Mouse (Mus musculus) midbrain, embryonic 16.5 days (tissue): Measurements from ENCODE around the gene Camk1g. TPM values are rescaled to one million over a fixed set of nuclear protein-coding genes. Genes with fewer than 3 reads are reported as not detected.

Experiments used
- ATAC-seq: fragments of 200-750 bp; cut with Nextera tagmentation; 2 replicates; pipeline ENCODE4 v1.8.0; 2017; ENCODE audit warnings: moderate TSS enrichment
- H3K27ac ChIP-seq: fragments of 300-500 bp; sonication (generic); 2 replicates; pipeline ENCODE4 v1.5.1; 2014; ENCODE audit warnings: mild to moderate bottlenecking, low read length, mixed read lengths
- H3K27me3 ChIP-seq: fragments of 300-500 bp; sonication (generic); 2 replicates; pipeline ENCODE4 v1.6.1; 2014; ENCODE audit warnings: low read depth, low read length, mixed read lengths; ENCODE audit not compliant: control insufficient read depth, insufficient read depth
- H3K36me3 ChIP-seq: fragments of 300-500 bp; sonication (generic); 2 replicates; pipeline ENCODE4 v1.6.1; 2014; ENCODE audit warnings: mild to moderate bottlenecking, low read length, moderate library complexity, mixed read lengths; ENCODE audit not compliant: control insufficient read depth, insufficient read depth
- H3K4me1 ChIP-seq: fragments of 300-500 bp; sonication (generic); 2 replicates; pipeline ENCODE4 v1.6.1; 2014; ENCODE audit warnings: mild to moderate bottlenecking, low read length, mixed read lengths; ENCODE audit not compliant: control insufficient read depth, insufficient read depth
- H3K4me2 ChIP-seq: fragments of 300-500 bp; sonication (generic); 2 replicates; pipeline ENCODE4 v1.6.1; 2014; ENCODE audit warnings: mild to moderate bottlenecking, low read length, mixed read lengths
- H3K4me3 ChIP-seq: fragments of 300-500 bp; sonication (generic); 2 replicates; pipeline ENCODE4 v1.5.1; 2014; ENCODE audit warnings: low read depth, mild to moderate bottlenecking, low read length, moderate library complexity, mixed read lengths
- H3K9ac ChIP-seq: fragments of 300-500 bp; sonication (generic); 2 replicates; pipeline ENCODE4 v1.6.1; 2014; ENCODE audit warnings: low read depth, low read length, mixed read lengths
- H3K9me3 ChIP-seq: fragments of 300-500 bp; sonication (generic); replicated peaks from 2 replicates; pipeline ENCODE4 v1.6.1; 2014; ENCODE audit warnings: mild to moderate bottlenecking, low read length, mixed read lengths; ENCODE audit not compliant: control insufficient read depth, poor library complexity, severe bottlenecking
- WGBS: fragments of 180-500 bp; shearing (Covaris S2); extraction: QIAGEN DNeasy Blood & Tissue Kit; methylation state at CpG from one replicate; pipeline ENCODE4 v1.1.7; 2014; 5-methylcytosine and 5-hydroxymethylcytosine counted together
- polyA plus RNA-seq: library from polyadenylated mRNA; unstranded; fragments of >200 nt; fragmentation: Nextera tagmentation; extraction: Ambion mirVana; gene quantifications from 2 replicates; pipeline ENCODE4 v1.2.1, GENCODE M21; 2015

Camk1g gene
- polyA plus RNA-seq, 1 experiment from 2014 or later: 53.5 TPM

DNA sequence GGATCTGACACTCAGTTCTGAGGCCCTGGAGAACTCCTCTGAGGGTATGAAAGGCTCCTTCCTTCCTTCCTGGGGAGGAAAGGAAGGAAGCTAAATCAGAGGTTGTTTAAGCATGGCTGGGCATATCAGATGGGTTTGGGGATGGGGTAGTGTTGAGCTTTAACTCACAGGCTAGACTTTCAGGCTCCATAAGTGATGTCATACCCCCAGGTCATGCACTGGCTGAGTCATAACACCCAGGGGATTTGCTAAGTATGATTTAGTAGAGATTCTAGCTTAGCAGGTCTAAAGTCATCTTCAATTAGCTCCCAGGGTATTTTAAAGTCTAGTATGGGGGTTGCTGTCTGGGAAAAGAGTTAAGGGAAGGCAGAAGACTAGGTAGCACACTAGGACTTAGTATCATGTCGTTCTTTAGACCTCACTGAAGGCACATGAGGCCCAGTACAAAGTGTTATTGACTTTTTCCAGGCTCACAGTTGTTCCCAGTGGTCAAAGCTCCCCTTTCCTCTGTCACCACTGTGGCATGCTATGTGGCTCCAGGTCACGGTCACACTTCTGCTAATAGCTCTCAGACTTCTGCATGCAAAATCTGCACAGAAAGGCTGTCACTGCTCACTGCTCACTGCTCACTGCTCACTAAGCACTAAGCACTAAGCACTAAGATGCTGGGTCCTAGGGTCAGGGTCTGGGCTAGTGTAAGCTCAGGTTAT lies 28.8 kb upstream of the Camk1g start:
- Histone ChIP-seq H3K4me1 (no peaks in the 10 kb centered on the region), H3K36me3 (no peaks in the 10 kb centered on the region), H3K9ac (no peak overlapping the region), H3K4me3 (no peak overlapping the region), H3K4me2 (no peak overlapping the region), H3K27me3 (no peaks in the 10 kb centered on the region), H3K27ac (no peak overlapping the region), H3K9me3 (no peaks in the 10 kb centered on the region)
- WGBS: 77% methylated on average over 2 of the region's 2 CpGs
- no peak for ATAC-seq

DNA sequence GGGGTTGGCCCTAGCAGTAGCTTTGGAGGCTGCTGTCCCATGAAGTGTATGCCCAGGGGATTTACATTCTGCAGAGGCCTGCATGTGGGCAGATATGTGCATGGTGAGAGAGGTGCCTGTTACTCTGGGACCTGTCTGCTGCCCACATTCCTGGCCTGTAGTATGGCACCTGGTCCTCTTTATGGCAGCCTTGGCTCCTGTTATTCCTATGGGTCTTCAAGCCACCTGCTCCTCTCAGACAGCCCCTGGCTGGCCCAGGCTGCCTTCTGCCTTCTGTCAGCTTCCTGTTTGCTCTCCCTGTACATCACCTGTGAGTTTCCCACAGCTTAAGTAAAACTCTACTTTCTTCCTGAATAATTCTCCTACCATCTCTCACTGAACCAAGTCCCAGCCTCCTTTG lies 27.0 kb upstream of the Camk1g start:
- ATAC-seq: no peak
- H3K9me3 ChIP-seq: no peaks in the 10 kb centered on the region
- no peaks in the 10 kb centered on the region for H3K27me3 ChIP-seq

DNA sequence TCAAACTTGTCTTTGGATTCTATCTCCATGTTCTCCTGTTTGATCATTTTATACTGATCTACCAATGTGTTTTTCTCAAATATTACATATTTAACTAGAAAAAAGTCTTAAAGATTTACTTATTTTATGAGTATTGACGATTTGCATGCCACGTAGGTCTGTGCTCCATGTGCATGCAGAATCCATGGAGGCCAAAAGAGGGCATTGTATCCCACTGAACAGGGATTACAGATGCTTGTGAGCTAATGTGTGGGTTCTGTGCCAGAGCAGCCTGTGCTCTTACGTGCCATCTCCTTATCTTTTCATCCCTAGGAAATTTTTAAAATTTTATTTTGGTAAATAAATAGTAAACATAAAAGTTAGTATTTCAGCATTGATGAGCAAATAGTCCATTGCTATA lies 22.2 kb upstream of the Camk1g start:
- Histone ChIP-seq H3K36me3 (no peaks in the 10 kb centered on the region), H3K9me3 (no peaks in the 10 kb centered on the region), H3K4me2 (no peak overlapping the region), H3K27ac (no peak overlapping the region), H3K27me3 (no peaks in the 10 kb centered on the region), H3K4me3 (no peak overlapping the region), H3K4me1 (peaks cover 13% of the 10 kb centered on the region; the same call in 1 of the 2 replicates), H3K9ac (no peak overlapping the region)
- WGBS: 85% methylated on average over 3 of the region's 3 CpGs
- no peak for ATAC-seq

More for the DNA sequence above, 27.0 kb upstream of the Camk1g start:
- Histone ChIP-seq H3K9ac (no peak overlapping the region), H3K4me3 (no peak overlapping the region), H3K4me2 (no peak overlapping the region), H3K36me3 (no peaks in the 10 kb centered on the region), H3K27ac (no peak overlapping the region), H3K4me1 (no peaks in the 10 kb centered on the region)

DNA sequence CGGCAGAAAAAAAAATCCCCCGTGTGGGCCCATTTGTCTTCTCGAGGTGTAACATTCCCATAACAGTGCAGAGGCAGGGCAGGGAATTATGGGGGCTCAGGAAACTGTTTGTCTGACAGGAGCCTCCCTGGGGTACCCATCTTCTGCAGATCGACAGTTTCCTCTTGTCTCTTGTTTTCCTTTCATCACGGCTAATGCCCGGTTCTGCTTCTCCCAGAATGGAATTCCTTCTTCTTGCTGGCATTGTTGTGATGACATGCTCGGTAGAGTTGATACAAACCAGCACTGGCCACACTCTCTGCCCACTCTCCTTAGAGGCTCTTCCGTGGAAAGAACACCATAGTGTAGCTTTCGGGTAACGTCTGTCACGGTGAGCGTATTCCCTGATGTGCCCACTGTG lies 19.9 kb upstream of the Camk1g start:
- H3K9ac ChIP-seq: no peak overlapping the region
- peak overlapping the region; percentile 28 for H3K27ac ChIP-seq
- H3K4me3 ChIP-seq: no peak overlapping the region
- ATAC-seq: no peak
- no peaks in the 10 kb centered on the region for H3K9me3 ChIP-seq
- WGBS: 23% methylated on average over 12 of the region's 12 CpGs
- no peak overlapping the region for H3K4me2 ChIP-seq
- H3K4me1 ChIP-seq: peaks cover 20% of the 10 kb centered on the region; the same call in 1 of the 2 replicates
- no peaks in the 10 kb centered on the region for H3K36me3 ChIP-seq
- no peaks in the 10 kb centered on the region for H3K27me3 ChIP-seq

DNA sequence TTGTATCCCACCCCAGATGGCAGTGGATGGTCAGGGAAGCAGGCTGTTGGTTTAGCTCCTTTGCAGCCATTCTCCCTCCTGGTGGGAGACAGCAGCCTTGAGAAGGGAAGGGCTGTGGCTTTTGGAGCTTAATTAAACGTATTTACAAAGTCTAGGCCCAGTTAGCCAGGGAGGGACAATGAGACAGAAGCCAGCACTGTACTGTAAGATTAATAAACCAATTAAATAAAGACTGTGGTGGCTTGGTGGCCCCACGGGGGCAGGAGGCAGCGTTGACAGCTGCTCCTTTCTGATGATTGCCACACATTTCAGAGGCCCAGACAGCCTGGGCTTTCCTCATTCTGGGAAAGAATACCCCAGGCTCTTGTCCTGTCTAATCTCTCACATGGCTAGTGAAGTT lies 19.4 kb upstream of the Camk1g start:
- 6% methylated on average over 3 of the region's 3 CpGs for WGBS
- no peaks in the 10 kb centered on the region for H3K27me3 ChIP-seq
- no peak overlapping the region for H3K4me3 ChIP-seq
- H3K27ac ChIP-seq: no peak overlapping the region
- H3K9ac ChIP-seq: no peak overlapping the region
- H3K4me1 ChIP-seq: peaks cover 20% of the 10 kb centered on the region; the same call in 1 of the 2 replicates
- H3K4me2 ChIP-seq: no peak overlapping the region
- no peaks in the 10 kb centered on the region for H3K9me3 ChIP-seq
- peak; percentile 29; the same call in 1 of the 2 replicates for ATAC-seq
- H3K36me3 ChIP-seq: no peaks in the 10 kb centered on the region

- no peak for ATAC-seq
- peaks cover 22% of the 10 kb centered on the region; the same call in 1 of the 2 replicates for H3K4me1 ChIP-seq
- no peak overlapping the region for H3K4me3 ChIP-seq
- no peaks in the 10 kb centered on the region for H3K36me3 ChIP-seq
- H3K4me2 ChIP-seq: no peak overlapping the region
- H3K9ac ChIP-seq: no peak overlapping the region
- H3K27me3 ChIP-seq: no peaks in the 10 kb centered on the region
- 51% methylated on average over 2 of the region's 2 CpGs for WGBS
- H3K27ac ChIP-seq: no peak overlapping the region
- H3K9me3 ChIP-seq: no peaks in the 10 kb centered on the region
Observed at GRCm38 (mm10) chr1:193387241-193387640, 17.1 kb upstream of the Camk1g start.

DNA sequence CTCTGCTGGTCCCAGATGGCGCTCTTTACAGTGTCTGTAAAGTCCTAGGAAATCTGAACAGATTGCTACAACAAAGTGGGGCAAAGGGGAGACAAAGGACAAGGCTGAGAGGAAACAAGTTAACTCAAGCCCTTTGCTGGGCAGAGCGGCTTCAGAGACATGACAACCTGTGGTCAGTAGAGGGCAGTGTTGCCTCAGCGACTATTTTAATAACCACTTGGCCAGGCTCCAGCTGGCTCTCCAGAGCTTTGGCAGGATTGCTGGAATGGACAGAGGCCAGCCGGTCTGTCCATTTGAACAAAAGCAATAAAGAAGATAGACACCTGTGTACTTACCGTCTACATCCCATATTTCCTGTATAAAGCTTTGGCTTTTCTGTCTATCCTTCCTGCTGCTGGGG lies 16.0 kb upstream of the Camk1g start:
- no peaks in the 10 kb centered on the region for H3K27me3 ChIP-seq
- H3K9me3 ChIP-seq: no peaks in the 10 kb centered on the region
- peaks cover 24% of the 10 kb centered on the region; the same call in 1 of the 2 replicates for H3K4me1 ChIP-seq
- no peak overlapping the region for H3K4me3 ChIP-seq
- ATAC-seq: peak; percentile 20
- peak overlapping the region; percentile 60; the same call in 1 of the 2 replicates for H3K27ac ChIP-seq
- under 1% methylated on average over 5 of the region's 5 CpGs for WGBS
- no peak overlapping the region for H3K9ac ChIP-seq
- H3K4me2 ChIP-seq: no peak overlapping the region
- no peaks in the 10 kb centered on the region for H3K36me3 ChIP-seq

- no peaks in the 10 kb centered on the region for H3K9me3 ChIP-seq
- H3K4me3 ChIP-seq: peak overlapping the region; percentile 2; the same call in 1 of the 2 replicates
- H3K4me1 ChIP-seq: peaks cover 11% of the 10 kb centered on the region; the same call in 1 of the 2 replicates
- H3K4me2 ChIP-seq: peak overlapping the region; percentile 42
- ATAC-seq: no peak
- H3K27me3 ChIP-seq: no peaks in the 10 kb centered on the region
- H3K36me3 ChIP-seq: no peaks in the 10 kb centered on the region
- no peak overlapping the region for H3K27ac ChIP-seq
- no peak overlapping the region for H3K9ac ChIP-seq
- 5% methylated on average over 8 of the region's 8 CpGs for WGBS
Observed at GRCm38 (mm10) chr1:193382841-193383462, 12.9 kb upstream of the Camk1g start.

- Histone ChIP-seq H3K4me3 (peak overlapping the region; percentile 2; the same call in 1 of the 2 replicates), H3K9me3 (no peaks in the 10 kb centered on the region), H3K9ac (no peak overlapping the region), H3K4me2 (peak overlapping the region; percentile 42), H3K36me3 (no peaks in the 10 kb centered on the region), H3K4me1 (peaks cover 11% of the 10 kb centered on the region; the same call in 1 of the 2 replicates), H3K27me3 (no peaks in the 10 kb centered on the region), H3K27ac (no peak overlapping the region)
- ATAC-seq: peak; percentile 44; the same call in 1 of the 2 replicates
- 3% methylated on average over 8 of the region's 8 CpGs for WGBS
Observed at GRCm38 (mm10) chr1:193382435-193382834, 12.3 kb upstream of the Camk1g start.
